Mouse (Mus musculus): ENCODE results near the gene Agpat3.

GRCm38 (mm10) chr10:78303675-78304074 lies 48.6 kb downstream of the Agpat3 start:
- TF ChIP-seq HCFC1 (IDR thresholded peaks at IDR 0.05; ENCODE audit: borderline replicate concordance, insufficient read depth, low read length) (no peak), MAFK (IDR thresholded peaks at IDR 0.05; ENCODE audit: insufficient read depth, low read depth, low read length) (no peak), CHD2 (IDR thresholded peaks at IDR 0.05; ENCODE audit: low read depth, low read length) (no peak), ZNF384 (IDR thresholded peaks at IDR 0.05; ENCODE audit: low read depth, low read length) (no peak)
